Mouse (Mus musculus): Measurements from ENCODE around the gene Gm20696. TPM values are rescaled to one million over a fixed set of nuclear protein-coding genes. Genes with fewer than 3 reads are reported as not detected.

The Gm20696 gene
- polyA plus RNA-seq, 1 experiment: not detected

- Histone ChIP-seq H3K4me1 (ENCODE audit: control insufficient read depth) (no peaks in the 10 kb centered on the region), H3K36me3 (ENCODE audit: control insufficient read depth) (no peaks in the 10 kb centered on the region), H3K9me3 (ENCODE audit: control insufficient read depth, low read length) (no peaks in the 10 kb centered on the region), H3K4me3 (replicated peaks) (no peak overlapping the region), H3K27me3 (ENCODE audit: control insufficient read depth) (no peaks in the 10 kb centered on the region)
- TF ChIP-seq GATA1 (IDR thresholded peaks at IDR 0.05; ENCODE audit: low read length) (no peak), TAL1 (IDR thresholded peaks at IDR 0.05; ENCODE audit: low read length) (no peak)
These were observed 14.3 kb downstream of the Gm20696 start for GRCm38 (mm10) chr6:99652341-99652740.

- TF ChIP-seq TAL1 (IDR thresholded peaks at IDR 0.05; ENCODE audit: low read length) (no peak), GATA1 (IDR thresholded peaks at IDR 0.05; ENCODE audit: low read length) (no peak)
- H3K4me3 ChIP-seq (replicated peaks): no peak overlapping the region
- H3K9me3 ChIP-seq (ENCODE audit: control insufficient read depth, low read length): no peaks in the 10 kb centered on the region
- H3K36me3 ChIP-seq (ENCODE audit: control insufficient read depth): no peaks in the 10 kb centered on the region
- H3K4me1 ChIP-seq (ENCODE audit: control insufficient read depth): no peaks in the 10 kb centered on the region
- H3K27me3 ChIP-seq (ENCODE audit: control insufficient read depth): no peaks in the 10 kb centered on the region
These were observed 17.3 kb downstream of the Gm20696 start for GRCm38 (mm10) chr6:99649307-99649706.

GRCm38 (mm10) chr6:99646344-99646743, 20.3 kb downstream of the Gm20696 start:
- no peaks in the 10 kb centered on the region for H3K36me3 ChIP-seq (ENCODE audit: control insufficient read depth)
- H3K9me3 ChIP-seq (ENCODE audit: control insufficient read depth, low read length): no peaks in the 10 kb centered on the region
- H3K27me3 ChIP-seq (ENCODE audit: control insufficient read depth): no peaks in the 10 kb centered on the region
- H3K4me1 ChIP-seq (ENCODE audit: control insufficient read depth): no peaks in the 10 kb centered on the region
- TF ChIP-seq TAL1 (IDR thresholded peaks at IDR 0.05; ENCODE audit: low read length) (no peak), GATA1 (IDR thresholded peaks at IDR 0.05; ENCODE audit: low read length) (no peak)
- no peak overlapping the region for H3K4me3 ChIP-seq (replicated peaks)

GRCm38 (mm10) chr6:99644876-99645275, 21.7 kb downstream of the Gm20696 start:
- H3K4me1 ChIP-seq (ENCODE audit: control insufficient read depth): no peaks in the 10 kb centered on the region

GRCm38 (mm10) chr6:99644386-99644785, 22.2 kb downstream of the Gm20696 start:
- Histone ChIP-seq H3K36me3 (ENCODE audit: control insufficient read depth) (no peaks in the 10 kb centered on the region), H3K4me1 (ENCODE audit: control insufficient read depth) (no peaks in the 10 kb centered on the region), H3K27me3 (ENCODE audit: control insufficient read depth) (no peaks in the 10 kb centered on the region), H3K4me3 (replicated peaks) (no peak overlapping the region), H3K9me3 (ENCODE audit: control insufficient read depth, low read length) (no peaks in the 10 kb centered on the region)
- TF ChIP-seq GATA1 (IDR thresholded peaks at IDR 0.05; ENCODE audit: low read length) (no peak), TAL1 (IDR thresholded peaks at IDR 0.05; ENCODE audit: low read length) (no peak)

More at GRCm38 (mm10) chr6:99644876-99645275, 21.7 kb downstream of the Gm20696 start:
- Histone ChIP-seq H3K4me3 (replicated peaks) (no peak overlapping the region), H3K9me3 (ENCODE audit: control insufficient read depth, low read length) (no peaks in the 10 kb centered on the region), H3K36me3 (ENCODE audit: control insufficient read depth) (no peaks in the 10 kb centered on the region), H3K27me3 (ENCODE audit: control insufficient read depth) (no peaks in the 10 kb centered on the region)
- no peak for TF ChIP-seq TAL1 (IDR thresholded peaks at IDR 0.05; ENCODE audit: low read length)
- TF ChIP-seq GATA1 (IDR thresholded peaks at IDR 0.05; ENCODE audit: low read length): no peak

- no peaks in the 10 kb centered on the region for H3K36me3 ChIP-seq (ENCODE audit: control insufficient read depth)
- no peaks in the 10 kb centered on the region for H3K4me1 ChIP-seq (ENCODE audit: control insufficient read depth)
- TF ChIP-seq TAL1 (IDR thresholded peaks at IDR 0.05; ENCODE audit: low read length): no peak
- no peak for TF ChIP-seq GATA1 (IDR thresholded peaks at IDR 0.05; ENCODE audit: low read length)
- no peaks in the 10 kb centered on the region for H3K9me3 ChIP-seq (ENCODE audit: control insufficient read depth, low read length)
- no peaks in the 10 kb centered on the region for H3K27me3 ChIP-seq (ENCODE audit: control insufficient read depth)
- no peak overlapping the region for H3K4me3 ChIP-seq (replicated peaks)
These were observed 23.0 kb downstream of the Gm20696 start for GRCm38 (mm10) chr6:99643439-99644199.

- Histone ChIP-seq H3K36me3 (ENCODE audit: control insufficient read depth) (no peaks in the 10 kb centered on the region), H3K27me3 (ENCODE audit: control insufficient read depth) (no peaks in the 10 kb centered on the region), H3K4me1 (ENCODE audit: control insufficient read depth) (no peaks in the 10 kb centered on the region), H3K4me3 (replicated peaks) (no peak overlapping the region), H3K9me3 (ENCODE audit: control insufficient read depth, low read length) (no peaks in the 10 kb centered on the region)
- TF ChIP-seq GATA1 (IDR thresholded peaks at IDR 0.05; ENCODE audit: low read length): no peak
- no peak for TF ChIP-seq TAL1 (IDR thresholded peaks at IDR 0.05; ENCODE audit: low read length)
These were observed 29.1 kb downstream of the Gm20696 start for GRCm38 (mm10) chr6:99637456-99637855.

- TF ChIP-seq GATA1 (IDR thresholded peaks at IDR 0.05; ENCODE audit: low read length) (no peak), TAL1 (IDR thresholded peaks at IDR 0.05; ENCODE audit: low read length) (no peak)
- no peaks in the 10 kb centered on the region for H3K4me1 ChIP-seq (ENCODE audit: control insufficient read depth)
- H3K27me3 ChIP-seq (ENCODE audit: control insufficient read depth): no peaks in the 10 kb centered on the region
- H3K36me3 ChIP-seq (ENCODE audit: control insufficient read depth): no peaks in the 10 kb centered on the region
- H3K4me3 ChIP-seq (replicated peaks): no peak overlapping the region
- no peaks in the 10 kb centered on the region for H3K9me3 ChIP-seq (ENCODE audit: control insufficient read depth, low read length)
These were observed 29.8 kb downstream of the Gm20696 start for GRCm38 (mm10) chr6:99636801-99637200.

- no peaks in the 10 kb centered on the region for H3K27me3 ChIP-seq (ENCODE audit: control insufficient read depth)
- H3K4me3 ChIP-seq (replicated peaks): no peak overlapping the region
- H3K9me3 ChIP-seq (ENCODE audit: control insufficient read depth, low read length): no peaks in the 10 kb centered on the region
- no peaks in the 10 kb centered on the region for H3K4me1 ChIP-seq (ENCODE audit: control insufficient read depth)
- no peak for TF ChIP-seq TAL1 (IDR thresholded peaks at IDR 0.05; ENCODE audit: low read length)
- no peak for TF ChIP-seq GATA1 (IDR thresholded peaks at IDR 0.05; ENCODE audit: low read length)
- no peaks in the 10 kb centered on the region for H3K36me3 ChIP-seq (ENCODE audit: control insufficient read depth)
These were observed 30.5 kb downstream of the Gm20696 start for GRCm38 (mm10) chr6:99636121-99636520.
